Mouse (Mus musculus): ENCODE measurements around the gene Akt3. TPM values are rescaled to one million over a fixed set of nuclear protein-coding genes. Genes with fewer than 3 reads are reported as not detected.

The Akt3 gene
- total and polyA plus RNA-seq, 2 experiments from 2014 or later = 18.6 to 143 TPM

DNA sequence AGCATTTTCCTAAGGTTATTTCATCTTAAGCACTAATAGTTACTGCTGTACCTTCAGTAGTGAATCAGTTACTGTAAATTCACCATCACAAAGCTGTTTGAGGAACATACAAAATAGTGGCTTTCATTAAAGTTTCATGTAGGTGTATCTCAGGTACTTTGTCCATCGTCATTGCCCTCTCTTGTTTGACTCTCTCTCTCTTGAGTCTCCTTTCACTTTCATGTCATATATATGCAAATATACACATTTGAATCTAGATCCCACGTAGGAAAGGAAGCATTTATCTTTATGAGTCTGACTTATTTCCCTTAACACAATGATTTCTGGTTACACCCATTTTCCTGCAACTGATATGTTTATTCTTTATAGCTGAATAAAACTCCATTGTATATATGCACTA is 4.9 kb upstream of the Akt3 start:
- DNase-seq (no peak), ATAC-seq (no peak)
- Histone ChIP-seq H3K9me3 (ENCODE audit: low read length) (no peaks in the 10 kb centered on the region), H3K27me3 (ENCODE audit: insufficient read depth, low read length) (no peaks in the 10 kb centered on the region), H3K4me1 (ENCODE audit: insufficient read depth) (peaks cover 13% of the 10 kb centered on the region), H3K4me2 (ENCODE audit: low read depth) (no peak overlapping the region), H3K9ac (no peak overlapping the region), H3K36me3 (ENCODE audit: insufficient read depth) (no peaks in the 10 kb centered on the region), H3K27ac (ENCODE audit: low read depth, low read length) (no peak overlapping the region), H3K4me3 (ENCODE audit: low read depth, low read length) (no peak overlapping the region)
- TF ChIP-seq CTCF (IDR thresholded peaks at IDR 0.05; ENCODE audit: low read depth) = no peak
- WGBS = 78% methylated on average over 2 of the region's 2 CpGs

- ATAC-seq (no peak), DNase-seq (no peak)
- Histone ChIP-seq H3K9ac (no peak overlapping the region), H3K4me1 (ENCODE audit: insufficient read depth) (peaks cover 13% of the 10 kb centered on the region), H3K27ac (ENCODE audit: low read depth, low read length) (no peak overlapping the region), H3K27me3 (ENCODE audit: insufficient read depth, low read length) (no peaks in the 10 kb centered on the region), H3K9me3 (ENCODE audit: low read length) (no peaks in the 10 kb centered on the region), H3K4me2 (ENCODE audit: low read depth) (no peak overlapping the region), H3K4me3 (ENCODE audit: low read depth, low read length) (no peak overlapping the region), H3K36me3 (ENCODE audit: insufficient read depth) (no peaks in the 10 kb centered on the region)
- no peak for TF ChIP-seq CTCF (IDR thresholded peaks at IDR 0.05; ENCODE audit: low read depth)
- WGBS = 45% methylated on average over 4 of the region's 4 CpGs
These were observed 2.8 kb upstream of the Akt3 start for GRCm38 (mm10) chr1:177260796-177261195.

DNA sequence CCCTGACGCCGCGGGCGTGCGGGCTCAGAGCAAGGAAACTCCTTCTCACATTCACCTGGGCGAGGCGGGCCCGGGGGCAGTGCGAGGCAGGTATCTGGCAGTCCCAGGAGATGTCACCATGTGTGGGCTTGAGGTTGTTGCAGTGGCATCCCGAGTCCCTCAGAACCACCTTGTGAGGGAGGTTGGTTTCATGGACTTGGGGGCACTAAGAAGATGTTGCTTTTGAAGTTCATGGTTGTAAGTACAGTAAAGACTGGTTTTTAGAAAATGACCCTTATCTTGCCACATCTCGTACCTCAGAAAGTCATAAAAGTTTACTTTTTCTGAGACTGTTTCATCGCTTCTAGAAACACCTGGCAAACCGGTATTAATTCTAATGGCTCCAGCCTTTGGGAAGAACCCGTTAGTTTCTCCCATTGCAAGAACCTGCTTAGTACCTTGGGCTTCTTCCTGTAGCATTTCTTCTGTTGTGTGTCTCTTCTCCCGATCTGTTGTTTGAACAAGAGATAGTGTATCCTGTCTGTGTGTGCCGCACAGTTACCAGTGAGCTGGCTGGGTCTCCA is 1.1 kb upstream of the Akt3 start:
- Histone ChIP-seq H3K27me3 (ENCODE audit: insufficient read depth, low read length) (no peaks in the 10 kb centered on the region), H3K4me1 (ENCODE audit: insufficient read depth) (peaks cover 13% of the 10 kb centered on the region)
- 22% methylated on average over 16 of the region's 16 CpGs for WGBS

DNA sequence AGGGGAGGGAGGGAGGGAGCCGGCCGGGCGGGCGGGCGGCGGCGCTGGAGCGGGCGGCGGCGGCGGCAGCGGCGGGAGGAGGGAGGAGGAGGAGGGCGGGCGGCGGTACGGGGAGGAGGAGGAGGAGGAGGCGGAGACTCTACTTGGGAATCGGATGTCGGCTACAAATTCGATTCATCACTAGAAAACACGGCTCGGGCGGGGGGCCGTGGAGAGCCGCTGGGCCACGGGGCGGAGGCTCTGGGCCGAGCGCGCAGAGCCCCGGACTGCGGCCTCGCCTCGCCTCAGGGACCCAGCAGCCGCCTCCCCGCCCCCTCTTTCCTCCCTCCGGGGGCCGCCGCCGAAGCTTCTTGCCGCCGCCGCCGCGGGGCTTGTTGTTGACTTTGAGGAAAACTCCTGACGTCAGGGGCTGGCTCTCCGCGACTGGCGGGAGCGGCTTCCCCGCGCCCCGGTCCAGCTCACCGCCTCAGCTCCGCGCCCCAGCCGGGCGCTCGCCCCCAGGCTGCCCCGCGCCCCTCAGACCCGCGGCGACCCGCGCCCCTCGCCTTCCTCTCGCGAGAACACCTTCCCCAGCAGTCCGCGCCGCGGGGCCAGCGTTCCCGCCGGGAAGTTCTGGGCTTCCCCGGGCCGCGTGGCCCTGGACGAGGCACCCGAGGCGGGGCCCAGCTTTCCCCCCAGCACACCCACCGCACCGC is 487 bp upstream of the Akt3 start:
- Histone ChIP-seq H3K4me2 (ENCODE audit: low read depth) (peak overlapping the region; percentile 93), H3K27me3 (ENCODE audit: insufficient read depth, low read length) (no peaks in the 10 kb centered on the region), H3K9ac (peak overlapping the region; percentile 96), H3K4me1 (ENCODE audit: insufficient read depth) (peaks cover 13% of the 10 kb centered on the region), H3K9me3 (ENCODE audit: low read length) (no peaks in the 10 kb centered on the region), H3K4me3 (ENCODE audit: low read depth, low read length) (peak overlapping the region; percentile 98), H3K36me3 (ENCODE audit: insufficient read depth) (no peaks in the 10 kb centered on the region), H3K27ac (ENCODE audit: low read depth, low read length) (peak overlapping the region; percentile 100)
- ATAC-seq (peak; percentile 75), DNase-seq (peak; percentile 87)
- no peak for TF ChIP-seq CTCF (IDR thresholded peaks at IDR 0.05; ENCODE audit: low read depth)
- WGBS = 3% methylated on average over 57 of the region's 86 CpGs

More for the DNA sequence above, 1.1 kb upstream of the Akt3 start:
- Histone ChIP-seq H3K36me3 (ENCODE audit: insufficient read depth) (no peaks in the 10 kb centered on the region), H3K4me3 (ENCODE audit: low read depth, low read length) (peak overlapping the region; percentile 98), H3K27ac (ENCODE audit: low read depth, low read length) (peak overlapping the region; percentile 100), H3K9me3 (ENCODE audit: low read length) (no peaks in the 10 kb centered on the region), H3K9ac (peak overlapping the region; percentile 96), H3K4me2 (ENCODE audit: low read depth) (peak overlapping the region; percentile 93)
- ATAC-seq = no peak
- no peak for TF ChIP-seq CTCF (IDR thresholded peaks at IDR 0.05; ENCODE audit: low read depth)
- peak; percentile 41 for DNase-seq

GRCm38 (mm10) chr1:177257178-177258033 is 597 bp downstream of the Akt3 start:
- Histone ChIP-seq H3K9ac (peak overlapping the region; percentile 96), H3K27ac (ENCODE audit: low read depth, low read length) (peak overlapping the region; percentile 100), H3K36me3 (ENCODE audit: insufficient read depth) (no peaks in the 10 kb centered on the region), H3K27me3 (ENCODE audit: insufficient read depth, low read length) (no peaks in the 10 kb centered on the region), H3K4me2 (ENCODE audit: low read depth) (peak overlapping the region; percentile 93), H3K4me1 (ENCODE audit: insufficient read depth) (peaks cover 13% of the 10 kb centered on the region), H3K9me3 (ENCODE audit: low read length) (no peaks in the 10 kb centered on the region), H3K4me3 (ENCODE audit: low read depth, low read length) (peak overlapping the region; percentile 98)
- WGBS = 1% methylated on average over 58 of the region's 86 CpGs
- peak; percentile 69 for ATAC-seq
- DNase-seq = peak; percentile 80
- TF ChIP-seq CTCF (IDR thresholded peaks at IDR 0.05; ENCODE audit: low read depth) = no peak; the same call in none of the 2 replicates

DNA sequence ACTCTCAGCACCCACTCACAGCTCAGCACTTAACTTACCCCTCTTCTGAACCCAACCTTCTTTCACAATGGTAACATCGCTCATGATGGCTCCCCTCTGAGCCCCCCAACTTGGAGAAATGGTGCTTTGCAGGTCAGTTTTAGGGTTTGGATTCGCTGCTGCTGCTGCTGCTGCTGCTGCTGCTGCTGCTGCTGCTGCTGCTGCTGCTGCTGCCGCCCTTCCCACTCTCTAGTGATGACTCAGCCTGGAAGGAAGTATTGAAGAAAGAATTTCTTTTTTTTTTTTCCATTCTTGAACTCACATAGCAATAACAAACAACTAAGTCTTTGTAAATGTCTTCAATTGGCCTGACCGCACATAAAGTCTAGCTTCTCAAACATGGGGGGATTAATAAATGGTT is 9.4 kb downstream of the Akt3 start:
- 50% methylated on average over 4 of the region's 4 CpGs for WGBS
- no peaks in the 10 kb centered on the region for H3K4me1 ChIP-seq (ENCODE audit: insufficient read depth)
- ATAC-seq (no peak), DNase-seq (no peak)
- H3K4me3 ChIP-seq (ENCODE audit: low read depth, low read length) = no peak overlapping the region
- no peaks in the 10 kb centered on the region for H3K27me3 ChIP-seq (ENCODE audit: insufficient read depth, low read length)
- H3K36me3 ChIP-seq (ENCODE audit: insufficient read depth) = no peaks in the 10 kb centered on the region
- H3K9ac ChIP-seq = no peak overlapping the region
- H3K27ac ChIP-seq (ENCODE audit: low read depth, low read length) = no peak overlapping the region
- no peak overlapping the region for H3K4me2 ChIP-seq (ENCODE audit: low read depth)
- no peaks in the 10 kb centered on the region for H3K9me3 ChIP-seq (ENCODE audit: low read length)
- no peak for TF ChIP-seq CTCF (IDR thresholded peaks at IDR 0.05; ENCODE audit: low read depth)

- ATAC-seq (no peak), DNase-seq (no peak)
- H3K9ac ChIP-seq = no peak overlapping the region
- H3K27ac ChIP-seq (ENCODE audit: low read depth, low read length) = no peak overlapping the region
- no peaks in the 10 kb centered on the region for H3K4me1 ChIP-seq (ENCODE audit: insufficient read depth)
- H3K4me2 ChIP-seq (ENCODE audit: low read depth) = no peak overlapping the region
- H3K9me3 ChIP-seq (ENCODE audit: low read length) = no peaks in the 10 kb centered on the region
- no peak for TF ChIP-seq CTCF (IDR thresholded peaks at IDR 0.05; ENCODE audit: low read depth)
- 58% methylated on average over 2 of the region's 2 CpGs for WGBS
- H3K4me3 ChIP-seq (ENCODE audit: low read depth, low read length) = no peak overlapping the region
- H3K27me3 ChIP-seq (ENCODE audit: insufficient read depth, low read length) = no peaks in the 10 kb centered on the region
- H3K36me3 ChIP-seq (ENCODE audit: insufficient read depth) = no peaks in the 10 kb centered on the region
These were observed 19.6 kb downstream of the Akt3 start for GRCm38 (mm10) chr1:177238368-177238767.

Data from forebrain, postnatal 0 days (tissue).